Mouse (Mus musculus) stomach, embryonic 16.5 days (tissue): ENCODE measurements around the gene Src. TPM values are rescaled to one million over a fixed set of nuclear protein-coding genes. Genes with fewer than 3 reads are reported as not detected.

ENCODE experiments used
- ATAC-seq: fragments of 200-750 bp; cut with Nextera tagmentation; 2 replicates; pipeline ENCODE4 v1.8.0; 2017; ENCODE audit warnings: moderate number of reproducible peaks, moderate TSS enrichment; ENCODE audit not compliant: insufficient read depth, low FRiP score
- H3K27ac ChIP-seq: fragments of 300-500 bp; sonication (generic); 2 replicates; pipeline ENCODE4 v1.5.1; 2014; ENCODE audit warnings: low read length
- H3K27me3 ChIP-seq: fragments of 300-500 bp; sonication (generic); 2 replicates; pipeline ENCODE4 v1.6.1; 2014; ENCODE audit warnings: low read length, control low read depth, mixed read lengths; ENCODE audit not compliant: control insufficient read depth, insufficient read depth
- H3K36me3 ChIP-seq: fragments of 300-500 bp; sonication (generic); 2 replicates; pipeline ENCODE4 v1.6.1; 2014; ENCODE audit warnings: low read length; ENCODE audit not compliant: control insufficient read depth, insufficient read depth
- H3K4me1 ChIP-seq: fragments of 300-500 bp; sonication (generic); 2 replicates; pipeline ENCODE4 v1.6.1; 2014; ENCODE audit warnings: low read length, control low read depth, mixed read lengths; ENCODE audit not compliant: control insufficient read depth, insufficient read depth
- H3K4me2 ChIP-seq: fragments of 300-500 bp; sonication (generic); 2 replicates; pipeline ENCODE4 v1.6.1; 2014; ENCODE audit warnings: low read depth, low read length, mixed read lengths
- H3K4me3 ChIP-seq: fragments of 300-500 bp; sonication (generic); replicated peaks from 2 replicates; pipeline ENCODE4 v1.5.1; 2014; ENCODE audit warnings: mild to moderate bottlenecking, low read length
- H3K9ac ChIP-seq: fragments of 300-500 bp; sonication (generic); 2 replicates; pipeline ENCODE4 v1.6.1; 2014; ENCODE audit warnings: low read length
- H3K9me3 ChIP-seq: fragments of 300-500 bp; sonication (generic); replicated peaks from 2 replicates; pipeline ENCODE4 v1.6.1; 2016; ENCODE audit warnings: low read length, control low read depth; ENCODE audit not compliant: control insufficient read depth
- WGBS: fragments of 180-500 bp; shearing (Covaris S2); extraction: QIAGEN DNeasy Blood & Tissue Kit; methylation state at CpG from one replicate; pipeline ENCODE4 v1.1.7; 2014; 5-methylcytosine and 5-hydroxymethylcytosine counted together
- polyA plus RNA-seq: library from polyadenylated mRNA; unstranded; fragments of >200 nt; fragmentation: Nextera tagmentation; extraction: Ambion mirVana; gene quantifications from 2 replicates; pipeline ENCODE4 v1.2.1, GENCODE M21; 2015

Gene Src
- polyA plus RNA-seq, 1 experiment from 2014 or later = 14.7 TPM

- 0 out of 2 replicates have a peak, but pooled peaks cover 3% of the 10 kb centered on the region for H3K36me3 ChIP-seq
- WGBS = 48% methylated on average over 5 of the region's 5 CpGs
- H3K4me1 ChIP-seq = peaks cover 51% of the 10 kb centered on the region
- no peak overlapping the region for H3K27ac ChIP-seq
- ATAC-seq = no peak
- H3K27me3 ChIP-seq = no peaks in the 10 kb centered on the region
- H3K9ac ChIP-seq = peak overlapping the region; percentile 43
- no peak overlapping the region for H3K4me3 ChIP-seq
- no peak overlapping the region for H3K4me2 ChIP-seq
- no peaks in the 10 kb centered on the region for H3K9me3 ChIP-seq
These were observed 41.5 kb downstream of the Src start for GRCm38 (mm10) chr2:157459736-157460135.

- Histone ChIP-seq H3K4me1 (peaks cover 47% of the 10 kb centered on the region), H3K27me3 (no peaks in the 10 kb centered on the region), H3K9me3 (no peaks in the 10 kb centered on the region), H3K27ac (peak overlapping the region; percentile 92), H3K9ac (peak overlapping the region; percentile 32), H3K36me3 (0 out of 2 replicates have a peak, but pooled peaks cover 4% of the 10 kb centered on the region), H3K4me2 (no peak overlapping the region), H3K4me3 (no peak overlapping the region)
- WGBS = 50% methylated on average over 20 of the region's 20 CpGs
- no peak for ATAC-seq
These were observed 44.8 kb downstream of the Src start for GRCm38 (mm10) chr2:157462776-157463710.

GRCm38 (mm10) chr2:157463887-157464745 lies 45.9 kb downstream of the Src start:
- 0 out of 2 replicates have a peak overlapping the region, but pooled peaks have one; percentile 4 for H3K4me3 ChIP-seq

GRCm38 (mm10) chr2:157464746-157465126 lies 46.5 kb downstream of the Src start:
- Histone ChIP-seq H3K27ac (peak overlapping the region; percentile 92), H3K9ac (peak overlapping the region; percentile 63), H3K4me2 (peak overlapping the region; percentile 36; the same call in 1 of the 2 replicates), H3K27me3 (no peaks in the 10 kb centered on the region), H3K36me3 (peaks cover 19% of the 10 kb centered on the region; the same call in 1 of the 2 replicates), H3K4me1 (peaks cover 40% of the 10 kb centered on the region), H3K4me3 (0 out of 2 replicates have a peak overlapping the region, but pooled peaks have one; percentile 4), H3K9me3 (no peaks in the 10 kb centered on the region)
- peak; percentile 91 for ATAC-seq
- 6% methylated on average over 12 of the region's 12 CpGs for WGBS

More at GRCm38 (mm10) chr2:157463887-157464745, 45.9 kb downstream of the Src start:
- Histone ChIP-seq H3K9me3 (no peaks in the 10 kb centered on the region), H3K36me3 (peaks cover 12% of the 10 kb centered on the region; the same call in 1 of the 2 replicates), H3K27me3 (no peaks in the 10 kb centered on the region), H3K9ac (peak overlapping the region; percentile 58), H3K4me2 (peak overlapping the region; percentile 36; the same call in 1 of the 2 replicates), H3K27ac (peak overlapping the region; percentile 92), H3K4me1 (peaks cover 43% of the 10 kb centered on the region)
- 36% methylated on average over 16 of the region's 16 CpGs for WGBS
- ATAC-seq = peak; percentile 6; the same call in 1 of the 2 replicates

GRCm38 (mm10) chr2:157466836-157467235 lies 48.6 kb downstream of the Src start:
- no peak for ATAC-seq
- Histone ChIP-seq H3K4me2 (no peak overlapping the region), H3K27ac (no peak overlapping the region), H3K27me3 (no peaks in the 10 kb centered on the region), H3K4me1 (peaks cover 45% of the 10 kb centered on the region), H3K9ac (no peak overlapping the region; the same call in 1 of the 2 replicates), H3K4me3 (no peak overlapping the region), H3K36me3 (peaks cover 23% of the 10 kb centered on the region; the same call in 1 of the 2 replicates), H3K9me3 (no peaks in the 10 kb centered on the region)
- 57% methylated on average over 7 of the region's 7 CpGs for WGBS

GRCm38 (mm10) chr2:157468130-157468796 lies 50.0 kb downstream of the Src start:
- ATAC-seq = no peak
- no peak overlapping the region for H3K4me2 ChIP-seq
- no peak overlapping the region for H3K4me3 ChIP-seq
- no peaks in the 10 kb centered on the region for H3K9me3 ChIP-seq
- no peak overlapping the region for H3K27ac ChIP-seq
- peaks cover 21% of the 10 kb centered on the region; the same call in 1 of the 2 replicates for H3K36me3 ChIP-seq
- WGBS = 57% methylated on average over 8 of the region's 8 CpGs
- H3K9ac ChIP-seq = no peak overlapping the region
- H3K27me3 ChIP-seq = no peaks in the 10 kb centered on the region
- H3K4me1 ChIP-seq = peaks cover 40% of the 10 kb centered on the region

- Histone ChIP-seq H3K27me3 (no peaks in the 10 kb centered on the region), H3K4me1 (peaks cover 28% of the 10 kb centered on the region), H3K4me2 (no peak overlapping the region), H3K27ac (peak overlapping the region; percentile 61), H3K4me3 (no peak overlapping the region), H3K36me3 (peaks cover 21% of the 10 kb centered on the region; the same call in 1 of the 2 replicates), H3K9me3 (no peaks in the 10 kb centered on the region), H3K9ac (peak overlapping the region; percentile 34)
- 61% methylated on average over 7 of the region's 7 CpGs for WGBS
- ATAC-seq = no peak
These were observed 53.0 kb downstream of the Src start for GRCm38 (mm10) chr2:157471292-157471691.

- Histone ChIP-seq H3K9ac (peak overlapping the region; percentile 34; the same call in 1 of the 2 replicates), H3K4me3 (no peak overlapping the region), H3K9me3 (no peaks in the 10 kb centered on the region), H3K36me3 (peaks cover 21% of the 10 kb centered on the region; the same call in 1 of the 2 replicates), H3K27ac (peak overlapping the region; percentile 61), H3K4me1 (peaks cover 28% of the 10 kb centered on the region), H3K27me3 (no peaks in the 10 kb centered on the region), H3K4me2 (no peak overlapping the region)
- WGBS = 38% methylated on average over 6 of the region's 6 CpGs
- ATAC-seq = no peak
These were observed 53.5 kb downstream of the Src start for GRCm38 (mm10) chr2:157471737-157472136.
